Mouse (Mus musculus) urinary bladder, postnatal 4 days (tissue): ENCODE measurements around the gene Mars2.

Source experiments
- DNase-seq, 2 experiments: peaks; one replicate each; pipeline ENCODE4 v3.0.0; 2021 to 2022; ENCODE audit warnings: low spot score in 2 of 2

Mars2 gene

DNA sequence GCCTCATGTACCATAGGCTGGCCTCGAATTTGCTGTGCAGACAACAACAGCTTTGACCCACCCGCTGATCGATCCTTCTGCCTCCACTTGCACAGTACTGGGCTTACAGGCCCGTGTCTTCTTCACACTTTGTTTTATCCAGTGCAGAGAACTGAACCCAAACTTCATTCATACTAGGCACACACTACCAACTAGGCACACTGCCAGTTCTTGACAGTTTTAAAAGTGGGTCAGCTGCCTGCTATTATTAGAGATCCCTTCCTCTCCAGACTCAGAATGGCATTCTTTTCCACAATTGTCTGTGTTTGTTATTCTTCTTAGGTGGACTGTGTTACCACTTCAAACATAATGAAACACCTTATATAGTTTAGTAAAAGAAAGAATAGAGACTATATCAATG is 15.6 kb upstream of the Mars2 start:
- DNase-seq, result no peak

DNA sequence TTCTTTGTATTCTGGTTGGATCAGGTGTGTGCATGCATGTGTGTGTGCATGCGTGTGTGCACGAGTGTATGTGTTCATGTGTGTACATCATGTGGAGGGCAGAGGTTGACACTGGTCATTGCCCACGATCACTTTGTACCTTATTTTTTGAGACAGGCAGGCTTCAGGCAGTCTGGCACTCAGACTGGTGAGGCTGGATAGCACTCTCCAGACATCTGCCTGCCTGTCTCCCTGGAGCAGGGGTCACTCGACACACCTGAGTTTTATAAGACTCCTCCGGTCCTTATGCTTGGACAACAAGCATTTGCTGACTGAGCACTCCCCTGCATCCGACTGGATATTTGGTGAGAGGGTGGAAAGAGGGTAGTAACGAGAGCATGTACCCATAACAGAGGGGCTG is 14.0 kb upstream of the Mars2 start:
- no peak for DNase-seq

DNA sequence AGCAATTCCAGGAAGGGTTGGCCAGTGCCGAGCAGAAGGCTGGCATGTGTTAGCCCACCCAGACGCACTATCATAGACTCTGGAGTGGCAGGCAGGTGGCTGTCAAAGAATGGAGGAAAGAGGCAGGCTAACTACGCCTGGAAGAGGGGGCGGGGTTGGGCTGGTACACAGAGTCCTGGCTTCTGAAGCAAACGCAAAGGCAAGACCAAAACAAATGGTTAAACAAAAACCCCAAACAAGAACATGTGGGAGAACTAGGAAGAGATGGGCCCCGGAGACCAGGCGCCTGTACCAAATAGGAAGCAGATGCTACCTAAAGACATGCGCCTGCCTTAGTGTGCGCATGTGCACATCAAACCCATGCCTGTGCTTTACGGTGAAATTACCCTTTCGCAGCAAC is 12.9 kb upstream of the Mars2 start:
- DNase-seq, result no peak

DNA sequence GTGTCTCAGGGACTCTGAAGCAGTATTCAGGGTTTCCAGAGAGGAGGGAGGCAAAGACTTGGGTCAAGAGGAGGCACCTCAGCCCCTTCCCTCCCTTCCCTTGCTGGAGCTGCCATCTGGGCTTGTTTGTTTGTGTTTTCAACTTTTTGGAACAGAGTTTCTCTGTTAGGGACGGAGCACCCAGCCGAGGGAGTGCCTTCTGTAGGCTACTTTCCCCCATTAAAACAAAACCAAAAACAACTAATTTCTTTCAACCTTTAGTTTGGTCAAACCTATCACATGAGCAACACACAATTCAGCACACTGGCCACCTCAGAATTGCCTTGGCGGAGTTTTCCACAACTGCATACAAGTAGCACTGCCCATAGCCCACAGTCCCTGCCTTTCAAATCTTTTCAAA is 11.6 kb upstream of the Mars2 start:
- no peak for DNase-seq

DNA sequence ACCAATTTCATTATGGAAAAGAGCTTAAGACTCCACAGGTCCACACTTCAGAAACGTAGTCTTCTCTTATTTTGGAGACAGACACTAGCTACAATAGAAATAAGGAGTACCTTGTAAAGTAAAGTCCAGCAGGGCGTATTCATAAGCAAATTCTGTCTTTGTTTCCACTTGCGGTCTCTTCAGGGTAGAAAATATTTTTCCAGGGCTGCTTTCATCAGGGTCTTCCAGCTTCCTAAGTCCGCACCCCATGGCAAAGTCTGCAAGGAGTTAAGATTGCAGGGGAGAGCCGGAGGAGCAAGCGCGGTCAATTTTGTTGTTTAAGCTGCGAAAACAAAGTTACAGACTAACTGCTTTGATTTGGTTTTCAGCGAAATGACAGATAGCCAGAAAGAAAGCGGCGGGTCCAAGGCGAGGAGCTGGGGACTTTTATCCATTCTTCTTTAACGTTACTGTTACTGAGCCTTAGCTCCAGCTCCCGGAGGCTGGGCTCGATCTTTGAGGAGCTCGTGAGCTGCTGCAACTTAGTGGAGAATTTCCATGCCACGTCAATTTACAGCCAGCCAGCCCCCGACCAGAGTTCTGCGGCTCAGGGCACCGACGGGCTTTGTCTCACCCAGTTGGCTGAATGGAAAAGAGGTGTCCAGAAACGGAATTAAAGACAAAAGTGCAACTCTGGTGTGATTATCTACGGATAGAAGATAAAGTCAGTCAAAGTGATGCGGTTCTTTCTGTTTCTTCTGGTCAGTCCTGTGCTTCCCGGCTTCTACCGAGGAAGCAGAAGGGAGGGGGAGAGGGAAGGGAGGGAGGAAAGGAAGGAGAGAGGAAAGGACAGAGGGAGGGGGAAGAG is 10.7 kb upstream of the Mars2 start, which contains the start of gene Rftn2:
Rftn2 (minus strand) TSS at position 772 of the 847 bp plus-strand sequence.
- no peak for DNase-seq

DNA sequence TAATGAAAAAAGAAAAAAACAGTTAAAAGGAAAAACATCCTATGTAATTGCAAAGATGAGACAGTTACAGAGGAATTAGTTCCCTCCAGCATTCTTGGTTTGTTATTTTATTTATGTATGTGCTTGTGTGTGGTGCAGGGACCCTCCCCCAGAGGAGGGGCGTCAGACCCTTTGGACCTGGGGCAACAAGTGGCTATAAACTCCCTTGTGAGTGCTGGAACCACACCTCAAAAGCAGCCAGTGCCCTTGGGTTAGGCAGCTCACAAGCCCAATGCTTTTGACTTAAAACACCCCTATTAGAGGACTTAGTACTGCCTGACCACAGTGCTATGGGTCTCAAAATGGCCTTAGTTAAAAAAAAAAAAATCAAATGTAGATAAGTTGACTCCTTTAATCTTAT is 9.6 kb upstream of the Mars2 start:
- no peak for DNase-seq

DNA sequence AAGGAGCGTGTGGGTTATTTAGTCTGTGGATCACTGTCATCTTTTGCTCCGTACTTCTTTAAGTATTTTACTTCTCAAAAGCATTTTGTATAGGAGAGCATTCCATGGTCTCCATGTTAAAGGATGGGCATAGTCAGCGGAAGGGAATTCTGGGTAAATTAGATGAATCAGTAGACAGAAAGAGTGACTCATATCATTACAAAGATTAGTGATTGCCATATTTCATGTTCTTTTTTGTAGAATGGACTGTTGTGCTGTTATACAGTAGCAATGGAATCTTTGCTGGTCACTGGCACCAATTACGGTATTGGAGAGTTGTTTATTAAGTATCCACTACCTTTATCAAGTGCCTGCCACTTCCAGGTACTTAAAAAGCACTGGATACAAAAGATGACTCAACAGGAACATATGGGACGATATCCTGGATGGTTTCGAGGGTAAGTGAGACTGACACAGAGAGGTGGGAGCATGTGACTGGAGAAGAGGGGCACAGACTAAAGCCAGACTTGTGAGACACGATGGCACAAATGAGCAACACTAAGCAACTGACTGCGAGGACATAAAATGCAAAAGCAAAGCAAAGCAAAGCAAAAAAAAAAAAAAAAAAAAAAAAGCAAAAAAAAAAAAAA is 8.6 kb upstream of the Mars2 start:
- no peak for DNase-seq

DNA sequence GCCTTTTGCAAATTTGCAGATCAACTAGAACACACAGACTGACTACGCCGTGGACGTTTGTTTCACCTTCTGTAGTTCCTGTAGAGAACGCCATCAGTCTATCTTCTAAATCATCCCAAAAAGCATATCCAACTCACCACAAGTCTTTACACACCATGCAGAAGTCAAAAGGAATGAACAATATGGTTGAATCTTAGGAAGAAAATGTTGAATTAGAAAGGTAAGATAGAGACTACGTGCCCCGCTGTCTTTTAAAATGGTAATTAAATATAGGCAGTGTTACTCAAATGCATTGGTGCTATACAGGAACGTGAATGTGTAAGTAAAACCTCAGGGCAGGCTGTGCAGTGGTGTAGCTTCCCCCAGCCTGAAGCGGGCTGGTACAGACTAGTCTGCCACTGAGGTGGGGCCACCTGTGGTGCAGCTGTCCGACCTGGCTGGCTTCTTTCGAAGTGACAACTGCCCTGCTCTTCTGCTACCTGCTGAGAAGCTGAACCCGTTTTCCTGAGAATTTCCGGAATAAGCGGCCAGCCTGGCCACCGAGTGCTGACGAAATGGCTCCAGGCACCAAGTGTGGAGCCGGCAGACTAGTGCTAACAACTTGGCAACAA is 2.0 kb upstream of the Mars2 start:
- DNase-seq, result no peak

DNA sequence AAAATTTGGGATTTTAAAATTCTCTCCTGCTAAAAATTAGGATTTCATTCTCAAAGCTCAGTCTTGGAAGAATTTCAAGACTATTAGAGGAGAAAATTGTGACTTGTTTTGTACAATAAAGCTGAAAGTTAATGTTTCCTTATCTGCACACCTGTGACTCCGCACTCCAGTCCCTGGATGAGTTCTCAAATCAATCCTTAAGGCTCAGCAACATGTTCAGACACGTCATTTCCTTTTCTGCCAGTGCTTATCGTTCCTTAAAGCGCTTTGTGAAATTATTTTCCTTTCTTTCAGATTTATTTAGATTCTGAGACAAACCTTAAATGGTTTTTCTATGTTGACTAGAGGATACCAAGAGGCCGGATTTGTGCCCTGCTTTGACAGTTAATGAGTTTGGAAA is 490 bp upstream of the Mars2 start:
- no peak for DNase-seq

DNA sequence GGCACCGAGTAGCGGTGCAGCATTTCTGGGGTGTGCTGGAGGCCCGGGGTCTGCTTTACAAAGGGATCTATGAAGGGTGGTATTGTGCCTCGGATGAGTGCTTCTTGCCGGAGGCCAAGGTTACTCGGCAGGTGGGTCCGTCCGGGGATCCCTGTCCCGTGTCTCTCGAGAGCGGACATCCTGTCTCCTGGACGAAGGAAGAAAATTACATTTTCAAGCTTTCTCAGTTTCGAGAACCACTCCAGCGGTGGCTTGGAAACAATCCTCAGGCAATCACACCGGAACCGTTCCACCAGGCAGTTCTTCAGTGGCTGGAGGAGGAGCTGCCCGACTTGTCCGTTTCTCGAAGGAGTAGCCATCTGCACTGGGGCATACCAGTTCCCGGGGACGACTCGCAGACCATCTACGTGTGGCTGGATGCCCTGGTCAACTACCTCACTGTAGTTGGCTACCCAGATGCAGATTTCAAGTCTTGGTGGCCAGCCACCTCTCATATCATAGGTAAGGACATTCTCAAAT is 725 bp downstream of the Mars2 start:
- no peak for DNase-seq

DNA sequence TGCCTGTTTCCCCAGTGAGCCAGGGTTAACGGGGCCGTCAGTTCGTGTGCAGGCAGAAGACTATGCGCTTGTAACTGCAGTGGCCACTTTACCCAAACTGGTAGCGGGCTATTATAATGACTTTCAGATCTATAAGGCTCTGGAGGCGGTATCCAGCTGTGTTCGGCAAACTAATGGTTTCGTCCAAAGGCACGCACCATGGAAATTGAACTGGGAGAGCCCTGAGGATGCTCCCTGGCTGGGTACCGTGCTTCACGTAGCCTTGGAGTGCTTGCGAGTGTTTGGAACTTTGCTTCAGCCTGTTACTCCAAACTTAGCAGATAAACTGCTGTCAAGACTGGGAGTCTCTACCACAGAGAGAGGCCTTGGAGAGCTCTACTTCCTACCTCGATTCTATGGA is 1.5 kb downstream of the Mars2 start:
- DNase-seq, result no peak

DNA sequence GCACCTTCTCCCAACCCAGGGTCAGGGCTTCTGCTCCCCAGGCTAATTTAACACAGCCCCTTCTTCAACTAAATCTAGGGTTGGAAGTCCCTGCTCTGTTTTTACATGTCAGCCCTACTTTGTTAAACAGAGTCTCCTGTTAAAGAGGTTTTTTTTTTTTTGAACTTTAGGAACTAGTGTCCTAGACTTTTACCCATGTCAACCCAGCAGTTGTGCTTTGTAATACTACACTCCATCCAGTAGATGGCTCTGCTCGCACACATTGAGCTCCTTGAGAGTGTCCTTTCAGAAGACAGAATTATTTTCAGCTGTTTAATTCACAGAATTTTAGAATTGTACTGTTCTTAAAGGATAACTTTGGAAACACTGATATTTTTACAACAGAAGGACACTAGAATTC is 2.3 kb downstream of the Mars2 start:
- DNase-seq, result no peak

DNA sequence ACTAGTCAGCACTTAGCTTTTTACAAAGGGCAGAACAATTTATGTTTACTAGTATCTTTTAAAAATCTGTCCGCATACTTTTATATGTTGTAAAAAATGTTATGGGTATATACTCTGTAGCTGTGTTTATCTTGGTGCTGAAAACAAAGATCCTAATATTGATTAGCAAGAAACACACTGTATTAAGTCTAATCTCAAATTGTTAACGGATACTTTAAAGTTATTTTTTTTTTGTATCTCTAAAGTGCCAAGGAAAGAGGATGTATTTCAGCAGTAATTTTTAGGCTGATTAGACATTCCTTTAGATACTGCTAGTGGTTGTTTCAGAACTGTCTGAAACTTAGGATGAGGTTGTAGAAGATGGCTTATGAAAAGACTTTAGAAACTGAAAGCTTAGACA is 9.4 kb downstream of the Mars2 start:
- no peak for DNase-seq

DNA sequence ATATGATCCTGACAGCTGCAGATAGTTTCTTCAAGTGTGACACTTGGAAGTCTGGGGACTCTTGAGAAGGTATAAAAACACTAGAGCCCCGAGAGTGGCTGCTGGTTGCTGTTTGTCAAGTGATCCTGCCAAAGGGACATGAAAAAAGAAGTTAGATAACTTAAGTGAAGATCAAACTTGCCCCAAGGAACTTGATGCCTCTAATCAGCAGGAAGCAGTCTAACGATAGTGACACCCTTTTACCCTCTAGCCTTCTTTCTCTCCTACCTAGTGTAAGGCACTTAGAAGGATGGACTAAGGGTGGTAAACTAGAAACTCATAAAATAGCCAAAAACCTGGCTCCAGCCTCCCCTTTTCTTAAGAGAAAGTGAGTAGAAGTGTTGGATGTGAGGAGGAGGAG is 27.4 kb downstream of the Mars2 start:
- DNase-seq, result no peak

DNA sequence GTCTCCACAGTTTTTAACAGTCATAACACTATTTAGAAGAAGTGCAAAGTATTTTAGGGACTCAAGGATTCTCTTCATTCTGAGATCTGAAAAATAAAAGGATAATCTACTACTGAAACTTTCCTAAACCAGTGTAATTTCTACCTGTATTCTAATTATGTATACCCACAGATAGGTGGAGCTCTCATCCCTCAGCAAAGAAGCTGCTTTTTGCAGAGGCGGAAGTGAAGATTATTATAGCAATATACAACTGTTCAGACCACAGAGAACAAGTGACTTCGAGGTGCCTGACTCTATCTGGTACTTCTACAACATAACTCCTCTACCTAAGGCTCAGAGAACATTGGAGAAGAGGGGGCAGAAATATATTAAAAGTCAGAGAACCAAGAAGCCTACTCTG is 28.5 kb downstream of the Mars2 start:
- no peak for DNase-seq

DNA sequence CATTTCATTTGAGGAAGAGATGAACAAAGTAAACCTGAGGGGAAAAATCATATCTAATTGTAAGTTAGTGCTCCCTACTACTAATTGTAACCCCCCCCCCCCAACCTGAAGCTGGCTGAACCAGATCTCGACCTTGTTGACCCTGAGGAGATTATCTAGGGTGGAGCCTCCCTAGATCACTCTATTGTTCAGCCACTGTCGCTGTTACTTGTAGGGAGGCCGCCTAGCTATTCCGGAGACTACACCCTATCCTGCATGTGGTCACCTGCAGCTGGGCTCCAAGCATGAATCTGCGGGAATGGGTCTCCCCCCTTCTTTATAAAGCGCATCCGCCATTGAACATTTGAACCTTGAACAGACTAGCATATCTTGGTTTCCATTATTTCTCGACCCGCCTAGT is 42.1 kb downstream of the Mars2 start:
- DNase-seq, result no peak
